Mouse (Mus musculus) megakaryocyte, embryonic 14.5 days (primary cell): ENCODE data around the gene Smpd3.

Experiments
- FLI1 ChIP-seq: IDR thresholded peaks from 2 replicates; pipeline ENCODE4 v1.6.1; 2012; ENCODE audit warnings: low read length, inconsistent platforms, mixed read lengths
- GATA1 ChIP-seq: IDR thresholded peaks from 3 replicates; pipeline ENCODE4 v1.6.1; 2012; ENCODE audit warnings: mixed read lengths, low read length, inconsistent platforms, borderline replicate concordance

DNA sequence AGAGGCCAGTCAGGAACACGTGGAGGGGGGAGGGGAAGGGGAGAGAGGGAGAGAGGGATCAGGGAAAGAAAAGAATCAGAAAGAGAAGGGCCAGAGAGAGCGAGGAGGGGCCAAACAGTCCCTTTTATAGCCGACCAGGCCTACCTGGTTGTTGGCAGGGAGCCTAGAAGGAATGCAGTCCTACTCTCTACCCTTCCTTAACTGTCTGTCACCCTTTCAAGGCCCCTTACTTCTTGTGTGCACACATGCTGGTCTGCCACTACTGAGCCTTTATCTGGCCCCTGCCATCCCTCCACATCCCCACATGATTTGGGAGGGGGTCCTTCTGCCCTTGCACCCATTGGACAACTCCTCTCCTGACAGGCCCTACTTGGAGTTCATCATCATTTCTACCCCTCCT lies 49.1 kb downstream of the Smpd3 start:
- TF ChIP-seq GATA1 (no peak), FLI1 (no peak)
